Mouse (Mus musculus) cerebellum, postnatal 14 days (tissue): ENCODE measurements around the gene Ctdsp1.
"Not testable (repeated sequence)": the region's sequence is repeated elsewhere in the genome, so short reads cannot be mapped to it uniquely, and the experiment has no call there.

Experiments
- DNase-seq, 2 experiments: peaks; one replicate each; pipeline ENCODE4 v3.0.0; 2021; ENCODE audit warnings: mixed read lengths in 2 of 2

Ctdsp1 gene

GRCm38 (mm10) chr1:74379058-74379504 lies 12.2 kb upstream of the Ctdsp1 start:
- DNase-seq, result no peak

- no peak for DNase-seq
Observed at GRCm38 (mm10) chr1:74380484-74380883, 10.8 kb upstream of the Ctdsp1 start.

- DNase-seq, result no peak
Observed at GRCm38 (mm10) chr1:74381588-74382021, 9.7 kb upstream of the Ctdsp1 start.

- DNase-seq, result no peak
Observed at GRCm38 (mm10) chr1:74383385-74383784, 7.9 kb upstream of the Ctdsp1 start.

GRCm38 (mm10) chr1:74384525-74384924 lies 6.8 kb upstream of the Ctdsp1 start:
- no peak for DNase-seq

GRCm38 (mm10) chr1:74385064-74385463 lies 6.2 kb upstream of the Ctdsp1 start:
- DNase-seq, result no peak

- no peak for DNase-seq
Observed at GRCm38 (mm10) chr1:74385531-74385930, 5.8 kb upstream of the Ctdsp1 start.

- no peak for DNase-seq
Observed at GRCm38 (mm10) chr1:74386363-74386713, 5.0 kb upstream of the Ctdsp1 start.

GRCm38 (mm10) chr1:74386714-74387385 lies 4.5 kb upstream of the Ctdsp1 start:
- peak; percentile 92 to 95 for DNase-seq

- peak in 1 of 2 experiments; percentile 22 for DNase-seq
Observed at GRCm38 (mm10) chr1:74387386-74387988, 3.8 kb upstream of the Ctdsp1 start.

- no peak for DNase-seq
Observed at GRCm38 (mm10) chr1:74388398-74388920, 2.9 kb upstream of the Ctdsp1 start.

GRCm38 (mm10) chr1:74389831-74390286 lies 1.4 kb upstream of the Ctdsp1 start:
- no peak for DNase-seq

GRCm38 (mm10) chr1:74390287-74390906 lies 912 bp upstream of the Ctdsp1 start:
- peak; percentile 64 to 79 for DNase-seq

GRCm38 (mm10) chr1:74391844-74392441 lies 634 bp downstream of the Ctdsp1 start:
- peak; percentile 63 to 68 for DNase-seq

- DNase-seq, result no peak
Observed at GRCm38 (mm10) chr1:74392446-74392994, 1.2 kb downstream of the Ctdsp1 start.

- peak in 1 of 2 experiments; percentile 26 for DNase-seq
Observed at GRCm38 (mm10) chr1:74393010-74393409, 1.7 kb downstream of the Ctdsp1 start.

- no peak for DNase-seq
Observed at GRCm38 (mm10) chr1:74393697-74394096, 2.4 kb downstream of the Ctdsp1 start.

GRCm38 (mm10) chr1:74394311-74394710 lies 3.0 kb downstream of the Ctdsp1 start:
- DNase-seq, result no peak

- DNase-seq, result no peak
Observed at GRCm38 (mm10) chr1:74394858-74395257, 3.5 kb downstream of the Ctdsp1 start.

GRCm38 (mm10) chr1:74395290-74395689 lies 4.0 kb downstream of the Ctdsp1 start:
- DNase-seq, result no peak

GRCm38 (mm10) chr1:74396456-74397222 lies 5.3 kb downstream of the Ctdsp1 start:
- not testable (repeated sequence) for DNase-seq

- DNase-seq, result peak; percentile 94 to 95
Observed at GRCm38 (mm10) chr1:74397268-74397918, 6.1 kb downstream of the Ctdsp1 start.
